Mouse (Mus musculus) left cerebral cortex, postnatal 36 days (tissue): ENCODE data around the gene Srebf2. TPM values are rescaled to one million over a fixed set of nuclear protein-coding genes. Genes with fewer than 3 reads are reported as not detected.
A peak's percentile ranks its signal among the peaks of the same experiment; 100 is the strongest.
"Not testable (repeated sequence)": the region's sequence is repeated elsewhere in the genome, so short reads cannot be mapped to it uniquely, and the experiment has no call there.

ENCODE experiments used
- DNase-seq, 2 experiments: peaks; one replicate each; pipeline ENCODE4 v3.0.0; 2021 to 2022; ENCODE audit warnings: low spot score in 2 of 2, mixed read lengths in 1 of 2
- intact Hi-C: fragments of 180-260 bp; cut with DNase I; formaldehyde crosslinking; loops from one replicate; pipeline ENCODE4 v1.15.1; 2025
- total RNA-seq, 2 experiments: library from RNA; stranded (reverse); gene quantifications; 2 replicates each; pipeline ENCODE4 v1.2.3; 2021

Gene Srebf2
- total RNA-seq = 100 to 1,000 TPM; 183 to 198 TPM

- DNase-seq = peak; percentile 98 to 99
- intact Hi-C loops = no loop called here
These were observed at the start of gene Srebf2 for GRCm38 (mm10) chr15:82146770-82147610. Srebf2 (plus strand) TSS chr15:82147181.

DNA sequence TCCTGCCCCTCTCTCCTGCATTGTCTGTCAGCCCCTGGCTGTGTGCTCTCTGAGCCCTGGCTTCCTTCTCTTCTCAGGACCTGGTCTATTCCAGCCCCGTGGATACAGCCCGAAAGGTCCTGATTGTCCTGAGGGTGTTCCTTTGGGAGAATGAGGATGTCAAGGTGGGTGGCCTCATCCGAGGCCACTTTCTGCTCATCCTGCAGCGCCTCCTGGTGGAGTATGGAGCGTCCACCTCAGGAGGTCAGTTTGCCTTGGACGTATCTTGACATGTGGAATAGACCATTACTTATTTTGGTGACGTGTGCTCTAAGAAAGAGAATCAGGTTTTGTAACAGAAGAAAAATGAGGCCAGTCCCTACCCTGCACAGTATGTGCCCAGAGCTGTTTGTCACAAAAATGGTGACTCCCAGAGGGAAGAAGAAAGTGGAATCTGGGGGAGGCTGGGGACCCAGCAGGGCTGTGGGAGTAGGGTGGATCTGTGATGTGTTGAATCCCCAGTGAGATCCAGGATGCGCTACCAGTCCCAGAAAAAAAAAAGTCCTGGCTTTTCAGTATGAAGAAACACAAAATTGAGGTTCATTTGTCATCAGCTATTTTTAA lies 39.9 kb upstream of the Srebf2 start:
- peak; percentile 51 to 64 for DNase-seq
- intact Hi-C loops = loop anchor here (5.0 kb wide), 1 partner anchor 40 kb away; the partner anchor contains the start of gene Mei1

GRCm38 (mm10) chr15:82120544-82120943 lies 26.4 kb upstream of the Srebf2 start:
- intact Hi-C loops = no loop called here
- DNase-seq = no peak

DNA sequence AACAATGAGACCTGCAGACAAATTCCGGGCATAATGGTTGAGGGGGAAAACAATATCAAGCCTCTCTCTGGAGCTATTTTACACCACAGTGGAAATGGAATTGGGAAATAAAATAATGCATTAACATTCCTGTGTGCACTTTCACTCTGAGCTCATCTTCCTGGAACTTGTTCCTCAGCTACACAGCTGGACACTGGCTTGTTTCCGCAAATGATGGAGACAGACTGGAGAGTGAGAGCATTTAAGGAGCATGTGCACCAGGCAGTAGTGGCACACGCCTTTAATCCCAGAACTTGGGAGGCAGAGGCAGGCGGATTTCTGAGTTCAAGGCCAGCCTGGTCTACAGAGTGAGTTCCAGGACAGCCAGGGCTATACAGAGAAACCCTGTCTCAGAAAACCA lies 20.3 kb upstream of the Srebf2 start:
- intact Hi-C loops = not testable (repeated sequence)

GRCm38 (mm10) chr15:82127426-82128374 lies 19.3 kb upstream of the Srebf2 start, which contains the start of gene Ccdc134:
Ccdc134 (plus strand) TSS chr15:82127922.
- intact Hi-C loops = no loop called here
- DNase-seq = peak; percentile 96 to 97

More for the DNA sequence above, 20.3 kb upstream of the Srebf2 start:
- DNase-seq = not testable (repeated sequence)

DNA sequence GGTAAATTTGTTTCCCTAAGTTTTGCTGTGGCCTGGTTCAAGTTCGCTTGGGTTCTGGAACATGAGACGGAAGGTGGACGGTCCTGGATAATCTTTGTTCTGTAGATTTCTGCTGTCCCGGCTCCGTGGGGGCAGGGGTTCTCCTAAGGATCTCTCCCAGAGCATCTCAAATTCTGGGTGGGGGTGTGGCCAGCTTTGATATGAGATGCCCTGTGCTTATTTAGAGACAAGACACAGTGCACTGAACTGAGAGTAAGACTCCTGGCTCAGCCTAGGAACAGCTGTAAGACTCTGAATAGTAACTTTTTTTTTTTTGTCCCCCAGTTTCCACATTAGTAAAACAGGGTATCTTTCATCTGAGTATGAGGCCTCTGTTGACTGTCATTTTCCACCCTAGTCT lies 18.6 kb upstream of the Srebf2 start:
- intact Hi-C loops = no loop called here

DNA sequence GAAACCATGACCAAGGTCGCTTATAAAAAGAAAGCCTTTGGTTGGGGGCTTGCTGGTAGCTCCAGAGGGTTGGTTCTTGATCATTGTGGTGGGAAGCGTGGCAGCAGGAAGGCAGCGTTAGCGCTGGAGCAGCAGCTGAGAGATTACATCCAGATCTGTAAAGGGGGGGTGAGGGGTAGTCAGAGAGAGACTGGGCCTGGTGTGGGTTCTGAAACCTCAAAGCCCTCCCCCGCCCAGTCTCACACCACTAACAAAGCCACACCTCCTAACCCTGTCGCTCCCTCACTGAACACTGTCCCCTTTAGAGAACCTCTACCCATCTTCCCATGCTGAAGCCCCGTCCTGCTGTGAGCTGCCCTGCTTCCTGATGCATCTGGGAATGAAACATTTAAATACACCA lies 16.4 kb upstream of the Srebf2 start:
- DNase-seq = no peak
- intact Hi-C loops = no loop called here

More for the DNA sequence above, 18.6 kb upstream of the Srebf2 start:
- no peak for DNase-seq

DNA sequence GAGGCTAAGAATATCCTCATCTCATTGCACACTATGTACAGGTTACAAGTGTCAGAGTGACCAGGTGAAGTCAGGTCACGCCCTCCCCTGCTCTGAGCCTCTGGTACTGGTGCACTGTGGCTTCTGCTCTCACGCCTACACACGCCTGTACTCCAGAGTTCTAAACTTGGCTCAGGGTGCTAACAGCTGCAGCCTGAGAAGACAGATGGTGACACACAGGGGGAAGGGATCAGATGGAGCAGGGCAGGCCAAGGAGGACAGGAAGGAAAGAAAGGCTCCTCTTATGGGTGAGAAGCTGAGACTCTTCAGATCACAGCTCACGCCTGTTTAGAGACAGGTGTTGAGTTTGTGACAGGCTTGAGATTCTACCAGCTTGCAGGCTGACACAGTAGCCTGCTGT lies 11.6 kb upstream of the Srebf2 start:
- intact Hi-C loops = loop anchor here (5.0 kb wide), 2 partner anchors 48 to 68 kb away; partner anchors contain the start of gene Mei1
- peak; percentile 27 to 44 for DNase-seq

- intact Hi-C loops = loop anchor here (5.0 kb wide), 2 partner anchors 51 to 71 kb away; partner anchors contain the start of gene Mei1
- DNase-seq = peak; percentile 29 to 55
These were observed 8.4 kb upstream of the Srebf2 start for GRCm38 (mm10) chr15:82138565-82138964.

DNA sequence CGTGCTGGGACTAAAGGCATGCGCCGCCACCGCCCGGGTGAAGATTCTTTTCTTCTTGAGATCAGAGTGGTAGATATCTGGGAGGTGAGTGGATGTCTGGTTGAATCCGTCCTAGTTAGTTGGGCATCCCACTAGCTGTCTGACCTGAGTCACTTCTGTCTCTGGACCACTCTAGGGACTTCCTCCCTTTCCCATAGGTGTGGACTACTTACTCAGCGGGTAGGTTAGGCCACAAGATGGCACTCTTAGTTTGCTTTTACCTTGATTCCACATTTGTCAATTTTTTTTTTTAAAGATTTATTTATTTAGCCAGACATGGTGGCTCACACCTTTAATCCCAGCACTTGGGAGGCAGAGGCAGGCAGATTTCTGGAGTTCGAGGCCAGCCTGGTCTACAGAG lies 7.8 kb upstream of the Srebf2 start:
- DNase-seq = no peak
- intact Hi-C loops = loop anchor here (1.0 to 5.0 kb wide), 3 partner anchors 52 to 97 kb away; partner anchors contain the start of gene Mei1

DNA sequence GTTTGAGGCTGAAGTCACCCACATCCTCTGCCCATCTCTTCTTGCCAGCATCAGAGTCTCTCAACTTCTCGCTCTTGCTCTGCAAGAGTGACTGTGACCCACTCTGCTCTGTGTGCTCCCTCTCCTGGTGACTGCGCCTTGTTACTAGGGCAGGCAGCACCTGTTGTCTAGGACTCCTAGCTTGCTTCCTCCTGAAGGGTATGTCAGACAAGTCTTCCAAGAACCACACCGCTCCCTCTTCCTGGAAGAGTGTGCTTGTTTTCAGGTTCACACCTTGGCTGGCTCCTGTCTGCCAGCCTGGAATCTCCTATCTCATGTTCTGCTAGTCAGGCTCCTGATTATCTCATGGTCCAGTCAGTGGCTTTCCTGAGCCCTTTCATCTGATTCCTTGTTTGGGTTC lies 6.6 kb upstream of the Srebf2 start:
- intact Hi-C loops = no loop called here
- DNase-seq = no peak

DNA sequence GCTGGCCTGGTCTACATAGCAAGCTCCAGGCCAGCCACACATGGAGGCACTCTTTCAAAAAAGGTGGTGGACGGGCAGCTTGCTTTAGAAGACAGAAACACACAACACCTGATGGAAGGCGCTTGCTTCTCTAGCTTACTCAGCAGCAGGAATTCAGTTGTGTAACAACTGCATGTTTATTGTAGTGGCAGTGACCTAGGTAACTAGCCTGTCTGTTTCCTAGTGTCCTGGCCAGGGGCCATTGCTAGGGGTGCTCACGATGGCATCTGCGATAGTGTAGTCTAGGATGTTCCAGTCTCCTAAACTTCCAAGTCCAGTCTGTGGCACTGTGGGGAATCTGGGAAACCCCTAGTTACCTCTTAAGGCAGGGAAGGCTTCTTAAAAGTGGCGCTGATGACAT lies 2.8 kb upstream of the Srebf2 start:
- no peak for DNase-seq
- intact Hi-C loops = no loop called here

DNA sequence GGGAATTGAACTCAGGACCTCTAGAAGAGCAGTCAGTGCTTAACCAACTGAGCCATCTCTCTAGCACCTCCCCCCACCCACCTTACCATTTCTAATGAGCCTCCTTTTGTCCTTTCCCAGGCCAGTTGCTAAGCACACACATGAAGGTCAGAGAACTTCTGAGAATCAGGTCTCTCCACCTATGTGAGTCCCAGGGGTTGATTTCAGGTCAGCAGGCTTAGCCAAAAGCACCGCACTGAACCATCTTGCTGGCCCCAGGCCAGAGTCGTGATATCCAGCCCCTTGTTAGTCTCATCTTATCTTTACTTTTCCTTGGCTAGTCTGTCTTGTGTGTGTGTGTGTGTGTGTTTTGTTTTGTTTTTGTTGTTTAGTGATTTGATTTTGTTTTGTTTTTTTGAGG lies 1.6 kb upstream of the Srebf2 start:
- DNase-seq = no peak
- intact Hi-C loops = no loop called here

DNA sequence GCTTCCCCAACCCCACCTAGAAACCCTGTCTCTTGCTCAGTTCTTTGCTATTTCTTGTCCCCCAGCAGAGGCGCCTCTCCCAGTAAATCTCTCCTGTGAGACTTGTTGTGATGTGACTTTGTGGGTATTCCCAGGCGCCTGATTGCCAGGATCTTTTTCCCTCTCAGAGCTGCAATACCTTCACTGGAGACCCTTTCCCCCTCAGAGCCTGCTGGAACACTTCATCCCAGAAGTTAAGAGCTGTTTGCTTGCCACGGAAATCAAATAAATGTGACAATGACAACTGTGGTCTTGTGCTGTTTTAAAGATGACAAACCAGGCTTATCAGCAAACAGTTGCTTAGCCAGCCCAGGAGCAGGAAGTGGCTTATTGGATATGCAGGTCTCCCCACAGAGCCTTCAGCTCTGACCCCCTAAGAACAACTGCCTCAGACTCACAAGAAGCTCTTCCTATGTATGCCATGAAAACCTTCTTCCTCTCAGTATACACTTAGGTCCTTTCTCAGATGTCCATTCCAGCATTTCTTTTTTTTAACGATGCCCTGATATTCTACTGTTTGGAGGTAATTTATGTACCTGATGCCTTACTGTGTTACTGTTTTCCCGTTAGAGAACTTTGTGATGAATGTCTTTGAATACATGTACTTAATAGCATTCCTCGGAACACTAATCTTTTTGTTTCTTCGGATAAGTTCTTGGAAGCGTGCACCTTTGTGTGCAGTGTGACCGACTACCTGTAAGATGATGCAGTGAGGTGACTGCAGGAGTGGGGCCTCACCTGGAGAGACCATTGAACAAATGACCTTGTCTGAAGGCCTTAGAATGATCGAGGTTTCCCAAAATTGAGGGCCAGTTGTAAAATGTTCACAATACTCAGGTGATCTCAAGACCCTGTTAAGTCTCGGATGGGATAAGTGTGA lies 871 bp upstream of the Srebf2 start:
- no peak for DNase-seq
- intact Hi-C loops = no loop called here

GRCm38 (mm10) chr15:82147611-82148111 lies 680 bp downstream of the Srebf2 start:
- DNase-seq = peak; percentile 64 to 77
- intact Hi-C loops = no loop called here

DNA sequence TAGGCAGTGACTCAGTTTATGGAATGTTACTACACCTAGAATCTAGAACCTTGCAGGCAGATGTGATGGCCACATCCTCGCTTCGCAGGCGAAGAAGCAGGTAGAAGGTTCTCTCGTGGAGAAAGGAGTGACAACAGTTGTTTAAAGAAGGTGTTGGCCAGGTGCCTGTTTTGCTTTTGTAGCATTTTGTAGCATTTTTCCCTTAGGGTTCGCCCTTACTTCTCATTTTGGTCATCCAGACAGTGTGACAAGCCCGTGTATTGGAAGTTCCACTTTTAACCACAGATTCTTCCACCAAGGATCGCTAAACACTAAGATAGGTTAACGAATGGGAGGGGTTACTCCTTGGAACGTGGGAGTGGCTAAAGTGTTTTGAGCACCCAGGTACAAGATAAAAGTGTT lies 1.5 kb downstream of the Srebf2 start:
- no peak for DNase-seq
- intact Hi-C loops = no loop called here

DNA sequence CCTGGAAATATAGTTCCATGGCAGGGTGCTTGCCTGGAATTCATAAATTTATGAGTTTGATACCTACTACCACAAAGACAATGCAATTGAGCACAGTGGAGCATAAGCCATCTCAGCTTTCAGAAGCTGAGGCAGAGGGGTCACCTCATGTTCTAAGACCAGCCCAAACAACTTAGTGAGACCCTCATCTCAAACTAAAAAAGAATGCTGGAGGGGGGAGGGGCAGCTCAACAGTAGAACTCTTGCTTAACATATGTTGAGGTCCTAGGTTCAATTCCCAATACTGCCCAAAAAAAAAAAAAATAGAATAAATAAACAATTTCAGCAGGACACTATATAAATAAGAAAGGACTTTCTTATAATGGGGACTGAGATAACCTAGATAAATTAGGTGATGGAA lies 3.1 kb downstream of the Srebf2 start:
- DNase-seq = no peak
- intact Hi-C loops = no loop called here

DNA sequence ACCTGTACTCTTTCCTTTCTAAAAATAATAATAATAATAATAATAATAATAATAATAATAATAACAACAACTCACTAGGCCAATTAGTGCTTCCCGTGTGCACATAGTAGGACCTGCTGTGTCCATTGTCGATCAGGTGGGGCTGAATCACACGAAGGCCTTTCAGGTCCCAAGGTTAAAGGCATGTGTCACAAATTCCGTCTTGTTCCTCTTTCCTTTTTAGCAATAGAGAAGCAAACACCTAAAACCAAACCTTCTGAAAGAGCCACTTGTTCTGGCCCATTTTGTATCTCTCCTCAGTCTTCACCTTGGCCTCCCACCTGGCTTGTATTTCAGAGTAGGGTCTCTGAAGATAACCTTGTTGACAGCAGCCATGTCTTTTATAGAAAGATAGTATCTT lies 4.2 kb downstream of the Srebf2 start:
- intact Hi-C loops = no loop called here
- no peak for DNase-seq
